Mouse (Mus musculus) Muller cell, postnatal 12 days (primary cell): Measurements from ENCODE around the gene Cbl.

Experiments
- DNase-seq: peaks from one replicate; pipeline ENCODE4 v3.0.0-alpha.2; 2015; ENCODE audit errors: inconsistent ontology term

Cbl gene

DNA sequence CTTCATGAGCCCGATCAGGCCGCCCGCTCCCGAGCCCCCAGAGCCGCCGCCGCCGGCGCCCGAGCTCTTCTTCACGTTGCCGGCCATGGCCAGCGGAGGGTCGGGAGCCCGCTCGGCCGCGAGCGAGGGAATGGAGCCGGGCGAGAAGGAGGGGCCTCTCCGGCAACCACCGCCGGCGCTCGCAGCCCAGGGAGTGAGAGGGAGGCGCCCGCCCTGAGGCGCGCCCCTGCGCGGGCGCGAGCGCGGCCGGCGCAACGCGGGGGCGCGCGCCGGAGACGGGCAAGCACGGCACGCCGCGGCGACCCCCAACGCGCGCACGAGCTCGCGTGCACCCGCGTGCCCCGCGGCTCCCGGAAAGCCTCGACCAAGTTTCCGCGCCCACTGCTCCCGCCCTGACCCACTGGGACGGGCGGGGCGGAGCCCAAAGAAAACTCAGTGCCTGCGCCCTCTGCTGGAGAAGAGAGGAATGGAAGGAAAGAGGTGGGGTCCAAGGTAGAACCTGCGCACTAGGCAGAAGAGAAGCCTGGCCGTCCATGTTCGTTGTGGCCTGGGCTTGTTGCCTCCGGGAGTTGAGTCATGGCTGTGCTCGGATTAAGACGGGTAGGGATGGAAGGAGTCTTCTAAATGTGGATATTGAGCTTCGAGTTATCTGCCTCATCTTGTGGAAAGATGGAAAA lies at the start of gene Cbl:
TSS of gene Cbl (minus strand) at position 248 of the 677 bp plus-strand sequence.
- DNase-seq = peak; percentile 99

- DNase-seq = no peak
Observed at GRCm38 (mm10) chr9:44283183-44283582, 49.3 kb upstream of the Cbl start.

DNA sequence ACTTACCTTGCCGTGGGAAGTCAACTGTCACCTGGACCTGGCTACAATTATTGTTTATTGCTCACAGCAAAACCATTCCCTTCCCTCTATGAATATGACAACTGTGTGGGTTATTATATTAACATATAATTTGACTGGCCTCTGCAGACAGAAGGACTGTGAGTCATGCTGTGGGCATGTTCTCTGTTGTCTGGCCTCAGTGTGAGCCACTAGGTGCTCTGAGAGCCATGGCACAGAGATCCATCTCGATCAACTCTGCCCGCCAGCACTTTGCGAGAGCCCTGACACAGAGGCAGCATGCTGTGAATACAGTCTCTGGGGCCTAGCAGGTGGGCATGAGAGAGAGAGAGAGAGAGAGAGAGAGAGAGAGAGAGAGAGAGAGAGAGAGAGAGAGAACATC lies 36.1 kb upstream of the Cbl start:
- DNase-seq = peak; percentile 64

DNA sequence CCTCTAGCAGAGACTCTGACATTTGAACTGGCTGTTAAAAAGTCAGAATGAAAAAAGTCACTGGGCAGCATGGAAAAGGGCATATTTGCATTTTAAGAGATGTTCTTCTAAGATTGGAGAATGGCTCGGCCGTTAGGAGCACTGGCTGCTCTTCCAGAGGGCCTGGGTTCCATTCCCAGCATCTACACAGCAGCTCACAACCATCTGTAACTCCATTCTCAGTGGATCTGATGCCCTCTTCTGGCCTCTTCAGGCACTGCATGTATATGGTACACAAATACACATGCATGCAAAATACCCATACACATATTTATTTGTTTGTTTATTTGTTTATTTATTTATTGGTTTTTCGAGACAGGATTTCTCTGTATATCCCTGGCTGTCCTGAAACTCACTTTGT lies 35.2 kb upstream of the Cbl start:
- no peak for DNase-seq

DNA sequence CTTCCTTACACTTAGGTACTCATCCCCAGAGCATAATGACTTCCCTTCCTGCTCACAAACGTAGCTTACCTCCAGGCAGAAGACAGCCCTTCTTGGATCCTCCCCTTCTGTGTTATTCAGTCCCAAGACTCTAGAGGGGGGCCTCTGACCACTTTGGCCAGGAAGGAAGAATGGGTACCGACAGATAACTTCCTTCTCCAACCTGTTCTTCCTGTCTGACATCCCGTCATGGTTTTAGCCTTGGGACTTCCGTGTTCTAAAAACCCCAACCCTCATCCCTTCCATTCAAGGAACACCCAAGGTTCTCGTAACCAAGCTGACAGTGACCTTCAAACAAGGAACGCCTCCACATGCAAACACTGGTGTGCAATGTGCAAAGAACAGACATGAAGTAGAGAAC lies 34.6 kb upstream of the Cbl start, which contains the start of gene Nlrx1:
TSS of gene Nlrx1 (minus strand) at position 168 of the 400 bp plus-strand sequence.
- no peak for DNase-seq

DNA sequence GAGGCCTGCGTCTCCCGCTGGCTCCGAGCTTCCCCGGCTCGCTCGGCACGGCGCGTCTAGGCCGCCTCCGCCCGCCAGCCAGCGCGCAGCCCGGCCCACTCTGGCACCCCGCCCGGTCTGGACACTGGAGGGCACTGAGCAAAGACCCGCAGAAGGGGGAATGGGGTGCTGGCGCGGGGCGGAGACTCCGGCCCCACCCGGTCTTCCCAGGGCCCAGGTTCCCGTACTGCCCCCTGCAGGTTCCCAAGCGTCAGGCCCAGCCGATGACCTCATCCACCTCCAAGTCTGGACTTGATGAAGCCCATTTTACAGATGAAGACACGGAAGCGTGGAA lies 34.1 kb upstream of the Cbl start:
- peak; percentile 93 for DNase-seq

DNA sequence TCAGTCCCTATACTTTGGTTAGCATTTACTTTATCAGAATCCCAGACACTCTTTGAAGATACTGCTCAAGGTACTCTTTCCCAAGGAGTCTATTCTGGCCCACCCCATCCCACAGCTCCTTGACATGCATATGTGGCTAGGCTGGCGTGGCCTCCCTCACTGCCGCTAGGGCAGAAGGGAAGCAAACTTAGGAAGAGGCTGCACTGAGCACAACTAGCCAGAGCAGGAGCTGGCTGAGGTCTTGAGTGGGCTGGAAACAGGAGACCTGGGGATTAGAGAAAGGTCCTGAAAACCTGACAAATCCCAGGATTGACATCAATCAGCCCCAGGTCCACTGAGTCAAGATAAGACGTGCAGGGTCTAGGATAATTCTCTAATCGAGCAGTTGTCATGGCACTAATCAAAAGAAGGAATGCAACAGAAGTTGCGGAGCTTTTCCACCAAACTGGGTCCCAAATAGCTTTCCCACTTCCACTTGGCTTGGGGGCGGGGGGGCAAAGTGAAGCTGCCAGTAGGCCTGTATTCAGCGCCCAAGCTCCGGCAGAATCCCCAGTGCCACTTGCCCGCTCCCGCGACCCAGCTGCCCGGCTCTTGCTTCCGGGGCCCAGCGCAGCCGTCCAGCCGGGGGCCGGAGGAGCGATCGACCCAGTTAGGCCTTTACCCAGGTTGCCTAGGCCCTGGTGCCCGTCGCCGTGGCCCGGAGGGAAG lies 33.6 kb upstream of the Cbl start:
- DNase-seq = no peak

DNA sequence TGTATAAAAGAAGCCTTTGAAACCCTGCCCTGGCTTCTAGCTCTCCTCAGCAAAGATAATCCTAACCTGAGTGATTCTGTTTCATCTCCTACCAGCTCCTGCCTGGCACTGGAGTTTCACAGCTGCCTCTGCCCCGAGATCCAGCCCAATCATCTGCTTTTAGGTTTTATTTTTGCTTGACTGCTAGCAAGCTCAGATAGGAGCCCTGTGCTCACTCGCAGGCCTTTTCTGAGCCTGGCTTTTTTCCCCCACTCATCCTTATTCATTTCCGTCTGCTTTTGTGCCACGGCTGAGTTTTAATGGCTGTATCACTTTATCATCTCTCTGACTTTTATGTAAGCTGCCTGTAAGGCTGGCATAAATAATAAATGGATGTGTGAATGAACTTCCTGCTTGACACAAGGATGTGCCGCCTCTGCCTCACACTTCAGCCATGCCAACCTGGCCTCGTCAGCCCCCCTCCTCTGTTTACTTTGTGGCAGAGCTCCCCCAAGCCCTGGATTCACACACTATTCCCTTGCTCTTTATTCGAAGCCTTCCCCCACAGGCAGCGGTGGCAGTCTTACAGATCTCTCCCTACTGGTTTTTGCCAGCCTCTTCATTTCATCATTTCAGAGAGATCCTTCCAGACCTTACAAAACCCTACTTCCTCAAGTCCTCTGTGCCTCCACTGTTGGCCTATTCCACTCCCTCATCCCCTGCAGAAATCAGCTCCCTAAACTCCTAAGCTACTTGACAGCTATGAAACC lies 32.8 kb upstream of the Cbl start:
- DNase-seq = no peak

- DNase-seq = no peak
Observed at GRCm38 (mm10) chr9:44261388-44261787, 27.5 kb upstream of the Cbl start.

GRCm38 (mm10) chr9:44259014-44259413 lies 25.2 kb upstream of the Cbl start:
- DNase-seq = no peak

- no peak for DNase-seq
Observed at GRCm38 (mm10) chr9:44256213-44256612, 22.4 kb upstream of the Cbl start.

DNA sequence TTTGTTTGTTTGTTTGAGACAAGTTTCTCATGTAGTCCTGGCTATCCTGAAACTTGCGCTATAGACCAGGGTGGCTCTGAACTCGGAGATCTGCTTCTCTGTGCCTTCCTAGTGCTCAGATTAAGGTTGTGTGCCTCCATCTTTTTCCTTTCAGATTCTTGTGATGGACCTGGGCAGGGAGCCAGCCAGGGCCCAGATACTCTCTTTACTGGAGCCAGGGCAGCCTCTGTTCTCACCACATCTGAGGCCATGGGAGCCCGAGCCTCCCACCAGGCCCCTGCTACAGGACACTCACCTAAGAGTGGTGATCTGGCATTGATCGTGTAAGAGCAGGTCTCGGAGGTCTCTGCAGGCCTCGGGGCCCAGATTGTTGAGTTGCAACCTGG lies 21.3 kb upstream of the Cbl start:
- DNase-seq = no peak

GRCm38 (mm10) chr9:44254508-44255135 lies 20.8 kb upstream of the Cbl start:
- no peak for DNase-seq

GRCm38 (mm10) chr9:44253441-44253840 lies 19.6 kb upstream of the Cbl start:
- DNase-seq = no peak

GRCm38 (mm10) chr9:44251314-44251713 lies 17.5 kb upstream of the Cbl start, which contains the start of gene Pdzd3:
Pdzd3 (minus strand) TSS chr9:44251471.
- no peak for DNase-seq

DNA sequence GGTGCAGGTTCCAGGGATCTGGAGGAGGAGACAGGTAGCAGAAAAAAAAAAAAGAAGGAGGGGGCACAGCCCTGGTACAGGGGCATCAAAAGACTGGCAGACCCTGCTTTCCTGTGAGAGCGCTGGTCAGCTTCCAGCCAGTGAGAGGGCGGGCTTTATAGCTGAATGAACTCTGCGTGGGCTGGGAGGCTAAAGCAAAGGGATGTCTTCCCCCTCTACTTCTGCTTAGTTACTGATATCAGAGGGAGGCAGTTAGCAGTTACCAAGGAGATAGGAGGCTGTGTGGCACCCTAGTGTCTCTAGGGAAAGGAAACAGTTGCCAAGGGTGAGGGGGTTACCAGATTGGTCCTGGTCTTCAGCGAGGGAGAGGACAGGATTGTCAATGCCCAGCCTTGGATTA lies 16.6 kb upstream of the Cbl start:
- no peak for DNase-seq

- DNase-seq = peak; percentile 64
Observed at GRCm38 (mm10) chr9:44249181-44250146, 15.6 kb upstream of the Cbl start.

DNA sequence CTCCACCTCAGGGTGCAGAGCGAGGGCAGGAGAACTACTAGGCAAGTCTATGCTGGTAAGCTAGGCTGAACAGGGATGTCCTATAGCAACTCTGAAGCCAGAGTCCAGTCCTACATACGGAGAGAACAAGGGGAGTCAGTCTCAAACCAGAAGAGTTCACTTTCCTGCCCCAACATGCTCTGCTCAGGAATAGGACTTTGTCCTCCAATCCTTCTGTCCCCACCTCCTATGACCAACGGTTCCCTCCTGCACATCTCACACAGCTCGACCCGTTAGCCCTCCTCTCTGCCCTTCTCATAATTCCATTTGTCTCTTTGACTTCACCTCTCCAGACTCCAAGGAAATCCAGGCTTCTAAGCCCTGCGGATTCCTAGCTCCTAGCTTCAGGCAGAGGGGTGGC lies 14.1 kb upstream of the Cbl start:
- no peak for DNase-seq

DNA sequence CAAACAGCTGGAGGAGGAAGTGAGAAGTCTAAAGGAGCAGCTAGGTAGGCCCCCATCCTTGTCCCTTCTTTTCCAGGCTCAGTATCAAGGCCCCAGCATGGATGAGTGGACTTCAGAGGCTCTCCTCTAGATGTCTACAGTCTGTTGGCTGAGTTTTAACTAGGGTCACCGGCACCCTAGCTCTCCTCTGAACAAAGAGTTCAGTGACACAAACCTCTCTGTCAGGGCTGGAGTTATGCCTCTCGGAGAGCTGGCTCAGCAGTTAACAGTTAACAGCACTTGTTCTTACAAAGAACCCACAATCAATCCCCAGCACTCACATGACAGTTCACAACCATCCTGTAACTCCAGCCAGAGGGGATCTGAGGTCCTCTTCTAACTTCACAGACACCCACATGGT lies 9.8 kb upstream of the Cbl start:
- no peak for DNase-seq

DNA sequence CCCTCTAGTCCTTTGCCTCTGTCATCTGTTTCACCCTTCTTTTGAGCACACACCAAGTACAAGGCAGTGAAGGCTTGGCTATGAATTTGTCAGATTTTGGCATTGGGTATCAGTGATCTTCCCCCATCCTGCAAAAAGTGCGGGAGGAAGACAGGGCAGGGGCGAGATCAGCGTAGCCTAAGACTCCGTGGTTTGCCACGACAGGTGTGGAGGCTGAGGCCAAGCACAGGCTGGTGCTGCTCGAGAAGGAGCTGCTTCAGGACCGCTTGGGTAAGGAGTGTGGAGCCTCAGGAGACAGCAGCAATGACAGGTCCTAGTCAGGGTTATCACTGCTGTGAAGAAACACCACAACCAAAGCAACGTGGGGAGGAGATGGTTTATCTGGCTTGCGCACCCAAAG lies 7.6 kb upstream of the Cbl start:
- no peak for DNase-seq

- peak; percentile 57 for DNase-seq
Observed at GRCm38 (mm10) chr9:44240911-44241310, 7.1 kb upstream of the Cbl start.
